Mouse (Mus musculus) E14TG2a.4 (cell line): Measurements from ENCODE around the gene Thyn1.

Experiments used
- CTCF ChIP-seq: conservative IDR thresholded peaks from 2 replicates; pipeline ENCODE4 v1.5.1; 2014; ENCODE audit warnings: low read length
- NANOG ChIP-seq: IDR thresholded peaks from 2 replicates; pipeline ENCODE4 v1.6.1; 2014; ENCODE audit warnings: borderline replicate concordance, low read length, mixed read lengths
- POU5F1 ChIP-seq: IDR thresholded peaks from 2 replicates; pipeline ENCODE4 v1.6.1; 2014; ENCODE audit warnings: low read length, borderline replicate concordance

DNA sequence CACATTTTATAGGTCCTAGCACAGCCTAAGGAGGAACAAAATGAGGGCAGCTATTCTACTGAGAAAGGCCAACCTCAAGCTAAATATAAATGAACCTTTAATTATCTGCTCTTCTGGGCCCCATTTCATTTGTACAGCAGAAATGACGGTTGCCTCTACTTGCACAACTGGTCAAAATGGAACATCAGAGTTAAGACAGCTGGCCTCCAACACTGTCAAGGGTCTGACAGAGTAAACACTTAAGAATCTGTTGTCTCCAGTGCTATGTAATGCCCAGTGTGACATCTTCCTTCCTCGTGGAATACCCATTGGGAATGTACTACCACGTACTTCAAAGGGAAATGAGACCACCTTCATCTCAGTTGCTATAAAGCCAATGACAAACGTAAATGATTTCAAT, 12.1 kb downstream of the Thyn1 start:
- TF ChIP-seq CTCF (no peak), NANOG (no peak), POU5F1 (no peak)
